Mouse (Mus musculus) gastrocnemius, postnatal 36 days (tissue): ENCODE results near the gene Parp11. TPM values are rescaled to one million over a fixed set of nuclear protein-coding genes. Genes with fewer than 3 reads are reported as not detected.

ENCODE experiments used
- DNase-seq, 2 experiments: peaks; one replicate each; pipeline ENCODE4 v3.0.0; 2022
- intact Hi-C: fragments of 180-260 bp; cut with DNase I; formaldehyde crosslinking; loops from one replicate; pipeline ENCODE4 v1.15.1; 2025
- long read RNA-seq, 2 experiments: library from polyadenylated mRNA; stranded (forward); transcript quantifications; one replicate each; pipeline ENCODE4 v2.0.0; 2021
- total RNA-seq, 2 experiments: library from RNA; stranded (reverse); gene quantifications; 2 replicates each; pipeline ENCODE4 v1.2.3; 2021

Parp11 gene
- 1 to 10 TPM; 4.2 to 4.8 TPM for total RNA-seq
- long read RNA-seq, experiment 1 = 0 reads
- long read RNA-seq, experiment 2 = 0 reads

- intact Hi-C loops = loop anchor here (2.0 kb wide), 2 partner anchors 118 to 304 kb away; no protein-coding TSS in a partner anchor
- peak; percentile 29 to 35 for DNase-seq
Measured at GRCm38 (mm10) chr6:127446436-127446890, at the start of gene Parp11. Gene Parp11, plus strand, starts transcription at chr6:127446840.

GRCm38 (mm10) chr6:127398073-127398472 is 48.6 kb upstream of the Parp11 start:
- intact Hi-C loops = no loop called here
- DNase-seq = no peak

GRCm38 (mm10) chr6:127401419-127401818 is 45.2 kb upstream of the Parp11 start:
- DNase-seq = no peak
- intact Hi-C loops = no loop called here

GRCm38 (mm10) chr6:127404070-127404810 is 42.4 kb upstream of the Parp11 start:
- intact Hi-C loops = no loop called here
- DNase-seq = no peak

- intact Hi-C loops = no loop called here
- no peak for DNase-seq
Measured at GRCm38 (mm10) chr6:127405682-127406081, 41.0 kb upstream of the Parp11 start.

- no peak for DNase-seq
- intact Hi-C loops = no loop called here
Measured at GRCm38 (mm10) chr6:127407742-127408141, 38.9 kb upstream of the Parp11 start.

- intact Hi-C loops = no loop called here
- no peak for DNase-seq
Measured at GRCm38 (mm10) chr6:127417525-127418184, 29.0 kb upstream of the Parp11 start.

GRCm38 (mm10) chr6:127418322-127418721 is 28.3 kb upstream of the Parp11 start:
- intact Hi-C loops = no loop called here

GRCm38 (mm10) chr6:127420115-127420514 is 26.5 kb upstream of the Parp11 start:
- intact Hi-C loops = no loop called here
- DNase-seq = no peak

More at GRCm38 (mm10) chr6:127418322-127418721, 28.3 kb upstream of the Parp11 start:
- no peak for DNase-seq

- DNase-seq = no peak
- intact Hi-C loops = no loop called here
Measured at GRCm38 (mm10) chr6:127425095-127425494, 21.5 kb upstream of the Parp11 start.

- intact Hi-C loops = no loop called here
- no peak for DNase-seq
Measured at GRCm38 (mm10) chr6:127430716-127431115, 15.9 kb upstream of the Parp11 start.

GRCm38 (mm10) chr6:127431196-127431766 is 15.4 kb upstream of the Parp11 start:
- intact Hi-C loops = no loop called here
- no peak for DNase-seq

GRCm38 (mm10) chr6:127433886-127434647 is 12.6 kb upstream of the Parp11 start:
- no peak for DNase-seq
- intact Hi-C loops = no loop called here

- intact Hi-C loops = no loop called here
- DNase-seq = no peak
Measured at GRCm38 (mm10) chr6:127434648-127434984, 12.0 kb upstream of the Parp11 start.

GRCm38 (mm10) chr6:127439063-127439462 is 7.6 kb upstream of the Parp11 start:
- intact Hi-C loops = no loop called here
- no peak for DNase-seq

GRCm38 (mm10) chr6:127439540-127440195 is 7.0 kb upstream of the Parp11 start:
- intact Hi-C loops = no loop called here
- no peak for DNase-seq

- intact Hi-C loops = no loop called here
Measured at GRCm38 (mm10) chr6:127440416-127441104, 6.1 kb upstream of the Parp11 start.

GRCm38 (mm10) chr6:127442584-127442983 is 4.1 kb upstream of the Parp11 start:
- intact Hi-C loops = no loop called here
- no peak for DNase-seq

More at GRCm38 (mm10) chr6:127440416-127441104, 6.1 kb upstream of the Parp11 start:
- no peak for DNase-seq

GRCm38 (mm10) chr6:127443910-127444309 is 2.7 kb upstream of the Parp11 start:
- intact Hi-C loops = no loop called here
- DNase-seq = no peak

GRCm38 (mm10) chr6:127444466-127444865 is 2.2 kb upstream of the Parp11 start:
- intact Hi-C loops = no loop called here

More at GRCm38 (mm10) chr6:127444466-127444865, 2.2 kb upstream of the Parp11 start:
- DNase-seq = no peak
